Mouse (Mus musculus) kidney, postnatal 0 days (tissue): ENCODE data around the gene Gm16181. TPM values are rescaled to one million over a fixed set of nuclear protein-coding genes. Genes with fewer than 3 reads are reported as not detected.

ENCODE experiments used
- ATAC-seq: fragments of 200-750 bp; cut with Nextera tagmentation; replicated peaks from 2 replicates; pipeline ENCODE4 v1.8.0; 2017; ENCODE audit warnings: low read depth, moderate number of reproducible peaks, moderate TSS enrichment, moderate library complexity; ENCODE audit not compliant: low FRiP score
- DNase-seq: peaks from one replicate; pipeline ENCODE4 v3.0.0-alpha.2; 2016; ENCODE audit warnings: low spot score
- H3K27ac ChIP-seq: fragments of 300-500 bp; sonication (generic); 2 replicates; pipeline ENCODE4 v1.5.1; 2014; ENCODE audit warnings: mild to moderate bottlenecking
- H3K27me3 ChIP-seq: fragments of 300-500 bp; sonication (generic); 2 replicates; pipeline ENCODE4 v1.6.1; 2014; ENCODE audit warnings: low read length, mixed read lengths; ENCODE audit not compliant: insufficient read depth
- H3K36me3 ChIP-seq: fragments of 300-500 bp; sonication (generic); 2 replicates; pipeline ENCODE4 v1.6.1; 2014; ENCODE audit warnings: low read length, mixed read lengths; ENCODE audit not compliant: insufficient read depth
- H3K4me1 ChIP-seq: fragments of 300-500 bp; sonication (generic); replicated peaks from 2 replicates; pipeline ENCODE4 v1.6.1; 2014; ENCODE audit warnings: antibody characterized with exemption, low read length, mixed read lengths; ENCODE audit not compliant: insufficient read depth
- H3K4me2 ChIP-seq: fragments of 300-500 bp; sonication (generic); 2 replicates; pipeline ENCODE4 v1.6.1; 2014; ENCODE audit warnings: mild to moderate bottlenecking, low read length, moderate library complexity, mixed read lengths
- H3K4me3 ChIP-seq: fragments of 300-500 bp; sonication (generic); replicated peaks from 2 replicates; pipeline ENCODE4 v1.5.1; 2014; ENCODE audit warnings: low read depth, low read length
- H3K9ac ChIP-seq: fragments of 300-500 bp; sonication (generic); 2 replicates; pipeline ENCODE4 v1.6.1; 2014; ENCODE audit warnings: low read depth, low read length
- H3K9me3 ChIP-seq: fragments of 300-500 bp; sonication (generic); replicated peaks from 2 replicates; pipeline ENCODE4 v1.6.1; 2016; ENCODE audit warnings: low read length, inconsistent platforms, mixed read lengths
- CTCF ChIP-seq: IDR thresholded peaks from 2 replicates; pipeline ENCODE4 v1.5.1; 2016; ENCODE audit warnings: antibody characterized with exemption, low read depth, mild to moderate bottlenecking, moderate library complexity
- WGBS: fragments of 180-500 bp; shearing (Covaris S2); extraction: QIAGEN DNeasy Blood & Tissue Kit; methylation state at CpG from one replicate; pipeline ENCODE4 v1.1.7; 2014; 5-methylcytosine and 5-hydroxymethylcytosine counted together
- microRNA-seq: library from miRNA; unstranded; fragments of <30 nt; microRNA quantifications from one replicate; pipeline ENCODE4, GENCODE M21; 2016
- polyA plus RNA-seq: library from polyadenylated mRNA; unstranded; fragments of >200 nt; fragmentation: Nextera tagmentation; extraction: Ambion mirVana; gene quantifications from 2 replicates; pipeline ENCODE4 v1.2.1, GENCODE M21; 2015

The Gm16181 gene
- polyA plus RNA-seq, 1 experiment from 2014 or later: 0.25 TPM

DNA sequence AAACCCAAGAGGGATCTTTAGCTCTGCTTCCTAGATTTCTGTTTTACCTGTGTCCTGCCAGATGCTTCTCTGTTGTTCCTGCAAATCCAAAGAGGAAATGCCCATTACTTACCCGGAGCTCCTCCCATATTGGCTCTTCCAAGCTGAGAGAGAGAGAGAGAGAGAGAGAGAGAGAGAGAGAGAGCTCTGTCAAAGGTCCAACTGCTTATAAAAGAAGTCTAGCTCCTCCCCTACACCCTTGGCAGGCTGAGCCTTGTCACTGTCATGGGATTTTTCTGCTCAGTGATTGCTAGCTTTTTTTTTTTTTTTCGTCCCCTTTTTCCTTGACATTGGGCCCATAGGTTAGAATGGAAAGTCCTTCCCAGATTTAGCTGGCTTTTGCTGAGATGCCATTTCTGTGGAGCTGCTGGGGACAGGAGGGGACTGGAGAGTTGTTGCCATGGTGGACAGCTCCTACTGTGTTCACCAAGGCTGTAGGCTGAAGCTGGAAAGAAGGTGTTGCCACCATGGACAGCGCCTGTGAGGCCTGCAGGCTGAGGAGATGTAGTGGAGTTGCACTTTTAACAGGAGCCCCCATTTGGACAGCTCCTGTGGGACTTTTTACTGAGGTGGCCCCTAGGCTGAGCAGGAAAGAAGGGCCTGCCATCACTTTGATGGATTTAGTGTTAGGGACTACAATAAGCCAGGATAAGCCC, 49.2 kb downstream of the Gm16181 start:
- Histone ChIP-seq H3K36me3 (no peaks in the 10 kb centered on the region), H3K4me2 (no peak overlapping the region), H3K4me1 (no peaks in the 10 kb centered on the region), H3K4me3 (no peak overlapping the region), H3K9ac (no peak overlapping the region), H3K9me3 (no peaks in the 10 kb centered on the region), H3K27me3 (no peaks in the 10 kb centered on the region), H3K27ac (no peak overlapping the region)
- DNase-seq (peak; percentile 78), ATAC-seq (0 out of 2 replicates have a peak, but pooled peaks have one; percentile 40)
- TF ChIP-seq CTCF: no peak
- 40% methylated on average over 3 of the region's 3 CpGs for WGBS

DNA sequence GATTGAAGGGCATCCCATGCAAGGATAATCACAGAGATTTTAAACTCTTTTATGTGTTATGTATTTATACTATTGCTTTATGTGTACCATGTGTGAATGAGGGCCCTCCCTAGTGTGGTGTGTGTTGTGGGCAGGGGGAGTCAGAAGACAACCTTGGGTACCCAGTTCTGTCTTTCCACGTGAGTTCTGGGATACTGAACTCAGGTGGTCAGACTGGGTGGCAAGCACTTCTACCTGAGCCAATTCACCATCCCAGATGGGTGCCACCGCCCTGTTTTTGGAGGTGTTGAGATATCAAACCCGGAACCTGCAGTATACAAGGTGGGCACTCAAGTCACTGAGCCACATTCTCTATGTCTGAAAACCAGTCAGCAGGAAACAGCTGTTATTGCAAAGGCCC, 51.6 kb downstream of the Gm16181 start:
- TF ChIP-seq CTCF: no peak
- WGBS: 71% methylated on average over 3 of the region's 3 CpGs
- Histone ChIP-seq H3K4me1 (no peaks in the 10 kb centered on the region), H3K9me3 (no peaks in the 10 kb centered on the region), H3K4me3 (no peak overlapping the region), H3K36me3 (no peaks in the 10 kb centered on the region), H3K4me2 (no peak overlapping the region), H3K27ac (no peak overlapping the region), H3K9ac (no peak overlapping the region), H3K27me3 (no peaks in the 10 kb centered on the region; the same call in 1 of the 2 replicates)
- DNase-seq (no peak), ATAC-seq (no peak)

Small RNA genes within 50 kb of the gene (microRNA-seq; reads per million reads assigned to microRNA genes)
- gene Mir6973a (not detected), gene Mir6974 (not detected), gene Mir6975 (2.2 reads per million, percentile 2 among the genes with 10 or more reads in this experiment), gene Mir8094 (not detected)

Other genes starting within 250 kb of the Gm16181 start
- 22.4 and 23.5 TPM in 2 replicates for gene Hspa1a, start 248.7 kb upstream of the Gm16181 start, polyA plus RNA-seq
- 0.54 and 0.72 TPM in 2 replicates for gene Hspa1l, start 248.1 kb upstream of the Gm16181 start, polyA plus RNA-seq
- 133 and 141 TPM in 2 replicates for gene Lsm2, start 239.0 kb upstream of the Gm16181 start, polyA plus RNA-seq
- 61.3 and 63.3 TPM in 2 replicates for gene Vars, start 219.8 kb upstream of the Gm16181 start, polyA plus RNA-seq
- 0.16 and 0.20 TPM in 2 replicates for gene Vwa7, start 204.3 kb upstream of the Gm16181 start, polyA plus RNA-seq
- 2.3 and 3.7 TPM in 2 replicates for gene Sapcd1, start 192.8 kb upstream of the Gm16181 start, polyA plus RNA-seq
- gene Msh5, start 174.1 kb upstream of the Gm16181 start, polyA plus RNA-seq: 2.7 and 3.0 TPM in 2 replicates
- 266 and 282 TPM in 2 replicates for gene Clic1, start 170.9 kb upstream of the Gm16181 start, polyA plus RNA-seq
- gene Ddah2, start 161.8 kb upstream of the Gm16181 start, polyA plus RNA-seq: 227 and 244 TPM in 2 replicates
- gene Ly6g6c, start 155.4 kb upstream of the Gm16181 start, polyA plus RNA-seq: not detected in 2 replicates
- 0.36 and 0.45 TPM in 2 replicates for gene Mpig6b, start 154.7 kb upstream of the Gm16181 start, polyA plus RNA-seq
- 1.3 and 1.6 TPM in 2 replicates for gene Ly6g6e, start 143.9 kb upstream of the Gm16181 start, polyA plus RNA-seq
- gene Ly6g6d, start 142.8 kb upstream of the Gm16181 start, polyA plus RNA-seq: 7.6 and 7.8 TPM in 2 replicates
- not detected in 2 replicates for gene Ly6g6f, start 135.2 kb upstream of the Gm16181 start, polyA plus RNA-seq
- gene Abhd16a, start 131.6 kb upstream of the Gm16181 start, polyA plus RNA-seq: 109 and 113 TPM in 2 replicates
- gene Ly6g5c, start 112.6 kb upstream of the Gm16181 start, polyA plus RNA-seq: not detected in 2 replicates
- gene Ly6g5b, start 105.4 kb upstream of the Gm16181 start, polyA plus RNA-seq: 0.69 and 1.1 TPM in 2 replicates
- 14.6 and 15.2 TPM in 2 replicates for gene Gpank1, start 99.4 kb upstream of the Gm16181 start, polyA plus RNA-seq
- 300 and 312 TPM in 2 replicates for gene Csnk2b, start 98.8 kb upstream of the Gm16181 start, polyA plus RNA-seq
- 10.5 and 11.9 TPM in 2 replicates for gene D17H6S53E, start 94.5 kb upstream of the Gm16181 start, polyA plus RNA-seq
- 59.6 and 64.2 TPM in 2 replicates for gene Apom, start 88.8 kb upstream of the Gm16181 start, polyA plus RNA-seq
- 46.0 and 50.2 TPM in 2 replicates for gene Bag6, start 85.7 kb upstream of the Gm16181 start, polyA plus RNA-seq
- gene Prrc2a, start 55.9 kb upstream of the Gm16181 start, polyA plus RNA-seq: 79.2 and 94.5 TPM in 2 replicates
- 13.1 and 14.8 TPM in 2 replicates for gene Aif1, start 44.8 kb upstream of the Gm16181 start, polyA plus RNA-seq
- 11.4 and 15.0 TPM in 2 replicates for gene Lst1, start 32.4 kb upstream of the Gm16181 start, polyA plus RNA-seq
- 0.98 and 1.0 TPM in 2 replicates for gene Ltb, start 26.4 kb upstream of the Gm16181 start, polyA plus RNA-seq
- gene Tnf, start 18.8 kb upstream of the Gm16181 start, polyA plus RNA-seq: 0.19 and 0.25 TPM in 2 replicates
- gene Lta, start 15.5 kb upstream of the Gm16181 start, polyA plus RNA-seq: 0.15 TPM in 1 of 2 replicates, not detected in the other
- 6.6 and 6.7 TPM in 2 replicates for gene Atp6v1g2, start 12.8 kb downstream of the Gm16181 start, polyA plus RNA-seq
- 11.7 and 14.5 TPM in 2 replicates for gene Nfkbil1, start 15.0 kb downstream of the Gm16181 start, polyA plus RNA-seq
- 303 and 329 TPM in 2 replicates for gene Ddx39b, start 20.9 kb downstream of the Gm16181 start, polyA plus RNA-seq
- gene H2-D1, start 41.9 kb downstream of the Gm16181 start, polyA plus RNA-seq: 111 and 125 TPM in 2 replicates
- gene H2-Q1, start 99.6 kb downstream of the Gm16181 start, polyA plus RNA-seq: not detected in 2 replicates
- 4.6 and 6.1 TPM in 2 replicates for gene H2-Q2, start 121.4 kb downstream of the Gm16181 start, polyA plus RNA-seq
- 6.1 and 6.8 TPM in 2 replicates for gene H2-Q4, start 158.8 kb downstream of the Gm16181 start, polyA plus RNA-seq
- 7.0 and 7.2 TPM in 2 replicates for gene H2-Q6, start 204.0 kb downstream of the Gm16181 start, polyA plus RNA-seq
- gene H2-Q7, start 218.3 kb downstream of the Gm16181 start, polyA plus RNA-seq: 15.4 and 15.6 TPM in 2 replicates
- 1.1 and 1.4 TPM in 2 replicates for gene H2-Q10, start 249.3 kb downstream of the Gm16181 start, polyA plus RNA-seq